Mouse (Mus musculus) CH12.LX (cell line): ENCODE data around the gene Ntn3. TPM values are rescaled to one million over a fixed set of nuclear protein-coding genes. Genes with fewer than 3 reads are reported as not detected.

Experiments used
- DNase-seq: peaks from one replicate; pipeline ENCODE4 v3.0.0-alpha.2; 2013; ENCODE audit errors: extremely low read depth
- H3K27ac ChIP-seq: 2 replicates; pipeline ENCODE4 v1.5.1; 2012; ENCODE audit warnings: low read depth, mild to moderate bottlenecking, control low read depth, moderate library complexity; ENCODE audit not compliant: insufficient read depth
- H3K27me3 ChIP-seq: replicated peaks from 2 replicates; pipeline ENCODE3; 2012; ENCODE audit warnings: inconsistent platforms
- H3K36me3 ChIP-seq, 2 experiments: replicated peaks in 1 of 2; 2 replicates each; pipeline versions ENCODE3 to v1.6.1; 2012; ENCODE audit warnings: inconsistent platforms in 1 of 2, low read length in 1 of 2, mild to moderate bottlenecking in 1 of 2, mixed read lengths in 1 of 2, moderate library complexity in 1 of 2; ENCODE audit not compliant: control insufficient read depth in 1 of 2, insufficient read depth in 1 of 2
- H3K4me1 ChIP-seq, 2 experiments: 2 replicates each; pipeline ENCODE4 v1.6.1; 2012; ENCODE audit warnings: inconsistent platforms in 1 of 2, moderate library complexity in 1 of 2; ENCODE audit not compliant: insufficient read depth in 2 of 2, control insufficient read depth in 1 of 2
- H3K4me2 ChIP-seq: 2 replicates; pipeline ENCODE4 v1.6.1; 2012; ENCODE audit warnings: low read depth, mild to moderate bottlenecking, control low read depth; ENCODE audit not compliant: poor library complexity, insufficient read depth, severe bottlenecking
- H3K4me3 ChIP-seq, 3 experiments: fragments of 150-350 bp in 1 of 3; sonication (generic) in 1 of 3; replicated peaks in 1 of 3; 2 replicates each; pipeline versions ENCODE3 to v1.5.1; 2011 to 2012; ENCODE audit warnings: low read depth in 2 of 3, low read length in 2 of 3, mild to moderate bottlenecking in 2 of 3, moderate library complexity in 2 of 3, control low read depth in 1 of 3, improper control_type of control experiment in 1 of 3, inconsistent platforms in 1 of 3, mixed read lengths in 1 of 3; ENCODE audit not compliant: poor library complexity in 1 of 3
- H3K79me2 ChIP-seq: replicated peaks from 2 replicates; pipeline ENCODE4 v1.6.1; 2012; ENCODE audit warnings: mild to moderate bottlenecking, moderate library complexity; ENCODE audit not compliant: control insufficient read depth, poor library complexity, insufficient read depth, severe bottlenecking; ENCODE audit errors: extremely low read depth
- H3K9ac ChIP-seq: 2 replicates; pipeline ENCODE4 v1.6.1; 2012; ENCODE audit warnings: low read depth, mild to moderate bottlenecking, control low read depth, moderate library complexity; ENCODE audit not compliant: insufficient read depth
- H3K9me3 ChIP-seq: replicated peaks from 2 replicates; pipeline ENCODE3; 2012; ENCODE audit warnings: low read length, inconsistent platforms, mixed read lengths
- BHLHE40 ChIP-seq: IDR thresholded peaks from 2 replicates; pipeline ENCODE4 v1.6.1; 2011; ENCODE audit warnings: mild to moderate bottlenecking, low read depth, low read length, improper control_type of control experiment
- CHD2 ChIP-seq: IDR thresholded peaks from 2 replicates; pipeline ENCODE4 v1.6.1; 2011; ENCODE audit warnings: low read length, improper control_type of control experiment
- E2F4 ChIP-seq: IDR thresholded peaks from 2 replicates; pipeline ENCODE4 v1.6.1; 2011; ENCODE audit warnings: low read depth, low read length, improper control_type of control experiment; ENCODE audit not compliant: insufficient replicate concordance
- ELF1 ChIP-seq: IDR thresholded peaks from 2 replicates; pipeline ENCODE4 v1.6.1; 2014; ENCODE audit warnings: low read depth, mild to moderate bottlenecking, inconsistent platforms, low read length, improper control_type of control experiment
- EP300 ChIP-seq: IDR thresholded peaks from 2 replicates; pipeline ENCODE4 v1.6.1; 2011; ENCODE audit warnings: low read length, improper control_type of control experiment
- GABPA ChIP-seq: IDR thresholded peaks from 2 replicates; pipeline ENCODE4 v1.6.1; 2012; ENCODE audit warnings: low read depth, low read length, improper control_type of control experiment, inconsistent platforms; ENCODE audit not compliant: insufficient replicate concordance
- HCFC1 ChIP-seq: IDR thresholded peaks from 2 replicates; pipeline ENCODE4 v1.6.1; 2012; ENCODE audit warnings: low read depth, mild to moderate bottlenecking, inconsistent platforms, low read length, improper control_type of control experiment
- IRF4 ChIP-seq: IDR thresholded peaks from 2 replicates; pipeline ENCODE4 v1.6.1; 2014; ENCODE audit warnings: low read depth, mild to moderate bottlenecking, inconsistent platforms, low read length, improper control_type of control experiment
- JUN ChIP-seq: IDR thresholded peaks from 2 replicates; pipeline ENCODE4 v1.6.1; 2011; ENCODE audit warnings: low read depth, mild to moderate bottlenecking, low read length, improper control_type of control experiment, moderate library complexity; ENCODE audit not compliant: insufficient read depth
- KAT2A ChIP-seq: IDR thresholded peaks from 2 replicates; pipeline ENCODE4 v1.6.1; 2012; ENCODE audit warnings: low read length, improper control_type of control experiment, inconsistent platforms; ENCODE audit not compliant: insufficient replicate concordance
- MAFK ChIP-seq: IDR thresholded peaks from 2 replicates; pipeline ENCODE4 v1.6.1; 2011; ENCODE audit warnings: low read length, improper control_type of control experiment; ENCODE audit not compliant: insufficient replicate concordance
- MAX ChIP-seq: IDR thresholded peaks from 2 replicates; pipeline ENCODE4 v1.6.1; 2011; ENCODE audit warnings: low read length, improper control_type of control experiment
- MAZ ChIP-seq: IDR thresholded peaks from 2 replicates; pipeline ENCODE4 v1.6.1; 2012; ENCODE audit warnings: low read depth, mild to moderate bottlenecking, inconsistent platforms, low read length, improper control_type of control experiment, moderate library complexity
- MXI1 ChIP-seq: IDR thresholded peaks from 2 replicates; pipeline ENCODE4 v1.6.1; 2011; ENCODE audit warnings: mild to moderate bottlenecking, low read depth, low read length, improper control_type of control experiment
- NELFE ChIP-seq: IDR thresholded peaks from 2 replicates; pipeline ENCODE4 v1.6.1; 2011; ENCODE audit warnings: low read depth, low read length, improper control_type of control experiment
- NRF1 ChIP-seq: IDR thresholded peaks from 2 replicates; pipeline ENCODE4 v1.6.1; 2014; ENCODE audit warnings: low read depth, mild to moderate bottlenecking, inconsistent platforms, low read length, improper control_type of control experiment, moderate library complexity
- POLR2A ChIP-seq: IDR thresholded peaks from 2 replicates; pipeline ENCODE4 v1.6.1; 2011; ENCODE audit warnings: low read depth, mild to moderate bottlenecking, improper control_type of control experiment, low read length
- POLR2AphosphoS2 ChIP-seq: IDR thresholded peaks from 2 replicates; pipeline ENCODE4 v1.6.1; 2011; ENCODE audit warnings: low read depth, low read length, improper control_type of control experiment
- RAD21 ChIP-seq: IDR thresholded peaks from 2 replicates; pipeline ENCODE4 v1.6.1; 2011; ENCODE audit warnings: low read depth, mild to moderate bottlenecking, low read length, improper control_type of control experiment, moderate library complexity
- RCOR1 ChIP-seq: conservative IDR thresholded peaks from 2 replicates; pipeline ENCODE4 v1.6.1; 2012; ENCODE audit warnings: low read depth, mild to moderate bottlenecking, inconsistent platforms, low read length, improper control_type of control experiment
- SIN3A ChIP-seq: IDR thresholded peaks from 2 replicates; pipeline ENCODE4 v1.6.1; 2012; ENCODE audit warnings: low read length, improper control_type of control experiment, inconsistent platforms
- SMC3 ChIP-seq: IDR thresholded peaks from 2 replicates; pipeline ENCODE4 v1.6.1; 2011; ENCODE audit warnings: low read depth, low read length, improper control_type of control experiment
- TBP ChIP-seq: conservative IDR thresholded peaks from 2 replicates; pipeline ENCODE4 v1.6.1; 2011; ENCODE audit warnings: low read depth, low read length, improper control_type of control experiment
- TCF12 ChIP-seq: IDR thresholded peaks from 2 replicates; pipeline ENCODE4 v1.6.1; 2014; ENCODE audit warnings: low read depth, mild to moderate bottlenecking, inconsistent platforms, low read length, improper control_type of control experiment
- USF1 ChIP-seq: IDR thresholded peaks from 2 replicates; pipeline ENCODE4 v1.6.1; 2014; ENCODE audit warnings: low read depth, mild to moderate bottlenecking, inconsistent platforms, low read length, improper control_type of control experiment
- ZKSCAN1 ChIP-seq: IDR thresholded peaks from 2 replicates; pipeline ENCODE4 v1.6.1; 2012; ENCODE audit warnings: low read depth, inconsistent platforms, low read length, improper control_type of control experiment, borderline replicate concordance
- ZMIZ1 ChIP-seq: IDR thresholded peaks from 2 replicates; pipeline ENCODE4 v1.6.1; 2012; ENCODE audit warnings: low read depth, mild to moderate bottlenecking, inconsistent platforms, low read length, improper control_type of control experiment
- dilution Hi-C: fragments of 300-500 bp; cut with MboI; formaldehyde crosslinking; loops from 2 replicates; pipeline ENCODE4 v1.14.3; 2020; ENCODE audit warnings: low sequenced_read_pairs; ENCODE audit not compliant: extremely low pct_unique_long_range_greater_than_20kb, extremely low pct_ligation_motif_present
- in situ Hi-C: fragments of 300-500 bp; cut with MboI; formaldehyde crosslinking; loops from 3 replicates; pipeline ENCODE4 v1.14.3; 2019; ENCODE audit warnings: low sequenced_read_pairs, low pct_ligation_motif_present, low pct_unique_long_range_greater_than_20kb, mixed read lengths
- polyA plus RNA-seq: library from polyadenylated mRNA; unstranded; fragments of >175 nt; gene quantifications from 2 replicates; pipeline ENCODE4 v1.2.1, GENCODE M21; 2012; ENCODE audit warnings: low read depth; ENCODE audit not compliant: insufficient read length
- total RNA-seq, 2 experiments: library from RNA; depleted of rRNA; stranded (reverse); fragments of 300-350 nt in 1 of 2; fragments of >200 nt in 1 of 2; gene quantifications; 2 replicates each; pipeline ENCODE4 v1.2.3; 2012 to 2014

The Ntn3 gene
- total and polyA plus RNA-seq, 3 experiments: 0.08 to 0.10 TPM; not detected in 1

DNA sequence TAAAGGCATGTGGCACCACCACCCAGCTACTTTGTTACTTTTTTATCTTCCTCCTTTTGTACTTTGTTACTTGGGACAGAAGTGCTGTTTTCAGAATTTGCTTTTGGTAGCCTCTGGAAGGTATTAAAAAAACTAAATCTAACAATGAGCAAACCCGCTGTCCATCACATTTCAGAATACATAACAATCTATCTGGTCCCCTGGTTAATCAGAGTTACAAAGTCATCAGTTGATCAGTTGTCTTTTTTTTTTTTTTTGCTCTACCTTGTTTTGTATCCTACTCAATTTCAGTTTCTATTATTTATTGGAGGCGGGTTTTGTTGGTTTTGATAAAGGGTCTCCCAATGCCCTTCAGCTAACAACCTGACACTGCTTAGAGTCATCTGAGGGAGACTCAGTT, 43.0 kb upstream of the Ntn3 start:
- no peak for DNase-seq
- Histone ChIP-seq H3K36me3 (peaks cover 8 to 15% of the 10 kb centered on the region in 2 experiments), H3K9me3 (no peaks in the 10 kb centered on the region), H3K27me3 (no peaks in the 10 kb centered on the region), H3K27ac (no peak overlapping the region), H3K79me2 (peaks cover 15% of the 10 kb centered on the region), H3K4me2 (no peak overlapping the region), H3K4me1 (peaks cover 5 to 22% of the 10 kb centered on the region in 2 experiments; a peak in 3 of 4 replicates), H3K9ac (no peak overlapping the region), H3K4me3 (no peak overlapping the region)
- no peak for TF ChIP-seq JUN
- no peak for TF ChIP-seq EP300
- no peak for TF ChIP-seq SMC3
- dilution Hi-C loops: no loop called here
- in situ Hi-C loops: no loop called here

DNA sequence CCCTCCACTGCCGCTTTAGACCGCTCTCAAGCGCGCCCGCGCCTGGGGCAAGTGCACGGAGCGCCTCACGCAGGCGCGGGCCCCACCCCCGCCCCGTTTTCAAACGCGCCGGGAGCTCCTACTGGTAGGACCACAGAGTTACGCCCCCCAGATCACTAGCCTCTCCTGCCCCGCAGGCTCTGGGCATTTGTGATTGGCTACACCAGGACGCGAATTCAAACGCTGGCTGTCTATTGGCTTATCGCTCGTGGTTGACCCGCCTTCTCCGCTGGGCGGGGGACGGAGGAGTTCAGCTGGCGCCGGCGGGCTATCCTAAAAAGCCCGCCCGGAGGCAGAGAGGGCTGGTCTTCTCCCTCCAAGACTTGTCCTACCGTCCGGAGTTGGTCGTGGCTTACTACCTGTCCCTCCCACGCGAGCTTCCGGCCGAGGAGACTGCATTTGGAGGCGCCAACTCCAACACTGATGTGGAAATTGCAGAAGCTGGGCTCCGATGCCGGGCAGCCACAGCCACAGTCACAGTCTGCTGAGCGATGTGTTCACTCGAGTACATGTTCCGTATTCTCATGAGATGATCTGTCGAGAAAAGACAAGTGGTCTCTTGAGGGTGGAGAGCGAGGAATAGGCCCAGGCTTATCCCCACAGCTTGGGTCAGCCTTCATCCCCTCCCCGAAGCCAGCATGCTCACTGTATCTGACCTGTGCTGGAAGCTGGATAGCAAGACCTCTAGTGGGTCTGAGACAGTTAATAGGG, 42.2 kb upstream of the Ntn3 start, which contains the start of gene Ccnf:
Gene Ccnf, minus strand, starts transcription at position 165 of the 750 bp plus-strand sequence.
- dilution Hi-C loops: no loop called here

More for the DNA sequence above, 42.2 kb upstream of the Ntn3 start, which contains the start of gene Ccnf:
- Histone ChIP-seq H3K4me1 (peaks cover 5 to 22% of the 10 kb centered on the region in 2 experiments; a peak in 3 of 4 replicates), H3K36me3 (peaks cover 11 to 22% of the 10 kb centered on the region in 2 experiments), H3K9ac (peak within 1 kb of the TSS; percentile 76), H3K4me3 (peak within 1 kb of the TSS; percentile 73 to 93 (median 81)), H3K9me3 (no peaks in the 10 kb centered on the region), H3K79me2 (peaks cover 15% of the 10 kb centered on the region), H3K4me2 (peak within 1 kb of the TSS; percentile 97), H3K27ac (peak within 1 kb of the TSS; percentile 30; the same call in 1 of the 2 replicates), H3K27me3 (no peaks in the 10 kb centered on the region)
- TF ChIP-seq TBP: peak; percentile 53; the same call in 1 of the 2 replicates
- peak; percentile 84 for TF ChIP-seq MXI1
- no peak for TF ChIP-seq EP300
- peak; percentile 96 for TF ChIP-seq MAZ
- peak; percentile 54; the same call in 1 of the 2 replicates for TF ChIP-seq MAX
- TF ChIP-seq POLR2AphosphoS2: peak; percentile 66; the same call in 1 of the 2 replicates
- no peak for TF ChIP-seq SMC3
- TF ChIP-seq KAT2A: 0 out of 2 replicates have a peak, but pooled peaks have one; percentile 64
- peak; percentile 41; the same call in 1 of the 2 replicates for TF ChIP-seq HCFC1
- peak; percentile 93 for TF ChIP-seq NRF1
- TF ChIP-seq RCOR1: no peak
- TF ChIP-seq ZMIZ1: peak; percentile 91
- TF ChIP-seq NELFE: peak; percentile 65
- peak; percentile 94 for TF ChIP-seq POLR2A
- TF ChIP-seq CHD2: peak; percentile 92
- peak; percentile 83 for TF ChIP-seq TCF12
- no peak for TF ChIP-seq GABPA
- TF ChIP-seq IRF4: peak; percentile 26
- peak; percentile 46; the same call in 1 of the 2 replicates for TF ChIP-seq ELF1
- peak; percentile 79; the same call in 1 of the 2 replicates for TF ChIP-seq E2F4
- no peak for TF ChIP-seq MAFK
- TF ChIP-seq USF1: no peak
- peak; percentile 89 for TF ChIP-seq SIN3A
- no peak for TF ChIP-seq ZKSCAN1
- TF ChIP-seq RAD21: no peak
- no peak; the same call in 1 of the 2 replicates for TF ChIP-seq BHLHE40
- in situ Hi-C loops: no loop called here
- DNase-seq: peak; percentile 98
